Mouse (Mus musculus) liver, embryonic 11.5 days (tissue): ENCODE measurements around the gene Shb. TPM values are rescaled to one million over a fixed set of nuclear protein-coding genes. Genes with fewer than 3 reads are reported as not detected.
A peak's percentile ranks its signal among the peaks of the same experiment; 100 is the strongest.

ENCODE experiments used
- ATAC-seq: fragments of 200-750 bp; cut with Nextera tagmentation; replicated peaks from 2 replicates; pipeline ENCODE4 v1.8.0; 2017; ENCODE audit warnings: moderate number of reproducible peaks, mild to moderate bottlenecking, moderate TSS enrichment, moderate library complexity; ENCODE audit not compliant: low FRiP score
- DNase-seq: peaks from one replicate; pipeline ENCODE4 v3.0.0-alpha.2; 2017; ENCODE audit warnings: low spot score
- H3K27ac ChIP-seq: fragments of 300-500 bp; sonication (generic); 2 replicates; pipeline ENCODE4 v1.5.1; 2014; ENCODE audit warnings: mild to moderate bottlenecking, low read depth, low read length, control low read depth
- H3K27me3 ChIP-seq: fragments of 300-500 bp; sonication (generic); replicated peaks from 2 replicates; pipeline ENCODE4 v1.6.1; 2014; ENCODE audit warnings: low read length, mixed read lengths; ENCODE audit not compliant: control insufficient read depth, insufficient read depth
- H3K36me3 ChIP-seq: fragments of 300-500 bp; sonication (generic); 2 replicates; pipeline ENCODE4 v1.6.1; 2014; ENCODE audit warnings: mild to moderate bottlenecking, low read length, moderate library complexity, mixed read lengths; ENCODE audit not compliant: control insufficient read depth, insufficient read depth
- H3K4me1 ChIP-seq: fragments of 300-500 bp; sonication (generic); replicated peaks from 2 replicates; pipeline ENCODE4 v1.6.1; 2014; ENCODE audit warnings: low read length, mixed read lengths; ENCODE audit not compliant: control insufficient read depth, insufficient read depth
- H3K4me2 ChIP-seq: fragments of 300-500 bp; sonication (generic); 2 replicates; pipeline ENCODE4 v1.6.1; 2014; ENCODE audit warnings: mild to moderate bottlenecking, control low read depth, moderate library complexity
- H3K4me3 ChIP-seq: fragments of 300-500 bp; sonication (generic); 2 replicates; pipeline ENCODE4 v1.5.1; 2014; ENCODE audit warnings: low read depth, low read length, control low read depth
- H3K9ac ChIP-seq: fragments of 300-500 bp; sonication (generic); 2 replicates; pipeline ENCODE4 v1.6.1; 2014; ENCODE audit warnings: low read depth, low read length, control low read depth
- H3K9me3 ChIP-seq: fragments of 300-500 bp; sonication (generic); 2 replicates; pipeline ENCODE4 v1.6.1; 2016; ENCODE audit warnings: low read length, inconsistent platforms, mixed read lengths; ENCODE audit not compliant: control insufficient read depth
- WGBS: fragments of 180-500 bp; shearing (Covaris S2); extraction: QIAGEN DNeasy Blood & Tissue Kit; methylation state at CpG from one replicate; pipeline ENCODE4 v1.1.7; 2014; 5-methylcytosine and 5-hydroxymethylcytosine counted together
- polyA plus RNA-seq: library from polyadenylated mRNA; unstranded; fragments of >200 nt; fragmentation: Nextera tagmentation; extraction: Ambion mirVana; gene quantifications from 2 replicates; pipeline ENCODE4 v1.2.1, GENCODE M21; 2014

Gene Shb
- polyA plus RNA-seq, 1 experiment from 2014 or later = 6.1 TPM

DNA sequence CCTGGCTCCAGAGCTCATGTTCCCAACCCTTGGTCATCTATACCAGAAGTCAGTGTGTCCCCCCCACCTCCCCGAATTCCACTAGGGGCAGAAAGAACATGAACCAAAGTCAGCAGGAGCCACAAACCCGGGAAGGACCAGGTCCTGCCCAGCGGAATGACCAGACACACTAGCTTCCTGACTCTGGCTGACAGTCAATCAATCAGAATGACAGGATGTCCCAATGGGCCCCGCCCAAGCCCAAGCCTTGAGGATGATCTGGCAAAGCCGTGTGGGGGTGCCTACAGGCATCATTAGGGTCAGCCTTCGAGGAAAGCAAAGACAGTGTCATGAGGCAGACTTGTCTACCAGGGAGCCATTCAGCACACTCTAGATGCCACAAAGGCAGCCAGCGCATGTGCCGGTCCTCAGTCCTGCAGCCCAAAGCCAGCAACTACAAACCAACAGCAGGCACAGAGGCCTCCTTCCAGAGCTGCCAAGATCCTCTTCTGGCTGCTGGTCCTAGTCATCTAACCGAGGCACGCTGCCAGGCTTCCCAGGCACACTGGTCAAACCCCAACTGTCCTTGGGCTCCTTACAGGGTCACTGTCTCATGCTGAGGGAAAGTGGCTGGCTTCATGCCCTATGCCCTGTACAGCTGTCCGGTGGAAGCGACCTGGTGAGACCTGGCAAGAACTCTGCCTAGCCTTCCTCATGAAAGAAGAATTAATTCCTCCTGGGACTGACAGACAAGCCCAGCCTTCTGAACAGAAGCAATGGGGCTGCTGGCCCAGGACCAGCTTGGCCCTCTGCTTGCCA lies 65.0 kb downstream of the Shb start:
- Histone ChIP-seq H3K4me2 (no peak overlapping the region), H3K9me3 (no peaks in the 10 kb centered on the region), H3K4me1 (peaks cover 28% of the 10 kb centered on the region), H3K36me3 (peaks cover 3% of the 10 kb centered on the region; the same call in 1 of the 2 replicates), H3K27me3 (no peaks in the 10 kb centered on the region), H3K4me3 (no peak overlapping the region), H3K27ac (no peak overlapping the region), H3K9ac (no peak overlapping the region)
- no peak for DNase-seq
- WGBS = 66% methylated on average over 12 of the region's 12 CpGs
- ATAC-seq = no peak

DNA sequence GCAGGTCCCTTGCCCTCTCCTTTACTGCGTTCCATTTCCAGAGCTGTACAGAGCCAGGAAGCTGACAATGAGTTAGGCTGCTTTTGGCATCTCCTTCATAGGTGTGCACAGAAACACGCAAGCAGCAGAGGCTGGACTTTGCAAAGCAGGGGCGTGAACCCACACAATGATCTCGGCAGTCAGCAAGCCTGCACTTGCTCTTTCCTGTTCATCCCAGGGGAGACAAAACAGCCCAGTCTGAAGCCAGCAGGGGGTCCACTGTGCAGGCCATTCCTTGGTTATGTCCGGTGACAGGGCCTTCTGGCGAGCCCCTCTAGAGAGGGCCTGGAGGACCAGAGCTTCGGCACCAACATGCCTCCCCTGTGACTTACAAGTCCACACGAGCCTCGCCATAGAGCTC lies 67.3 kb downstream of the Shb start:
- H3K27me3 ChIP-seq = no peaks in the 10 kb centered on the region
- no peak overlapping the region for H3K4me3 ChIP-seq
- ATAC-seq (no peak), DNase-seq (no peak)
- 87% methylated on average over 9 of the region's 9 CpGs for WGBS
- H3K36me3 ChIP-seq = peaks cover 3% of the 10 kb centered on the region; the same call in 1 of the 2 replicates
- H3K9ac ChIP-seq = no peak overlapping the region
- no peak overlapping the region for H3K27ac ChIP-seq
- no peaks in the 10 kb centered on the region for H3K9me3 ChIP-seq
- no peak overlapping the region for H3K4me2 ChIP-seq
- peaks cover 29% of the 10 kb centered on the region for H3K4me1 ChIP-seq

DNA sequence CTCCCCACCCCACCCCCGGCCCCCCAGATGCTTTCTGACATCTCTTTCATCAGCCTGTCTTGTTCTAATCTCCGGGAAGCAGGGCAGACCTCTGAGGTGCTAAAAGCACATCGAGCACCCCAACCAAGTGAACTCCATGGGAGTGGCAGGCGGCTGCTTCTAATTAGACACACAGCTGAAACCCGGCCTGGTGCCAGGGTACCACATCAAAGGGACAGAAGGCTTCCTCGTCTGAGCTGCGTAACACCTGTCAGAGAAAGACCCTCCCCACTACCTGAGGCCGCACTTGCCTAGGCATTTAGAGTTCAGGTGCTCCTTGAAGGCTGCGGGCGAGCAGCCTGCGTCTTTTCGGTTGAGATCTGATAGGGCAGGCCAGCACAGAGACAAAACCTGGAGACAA lies 67.7 kb downstream of the Shb start:
- WGBS = 67% methylated on average over 12 of the region's 12 CpGs
- no peak overlapping the region for H3K9ac ChIP-seq
- peaks cover 29% of the 10 kb centered on the region for H3K4me1 ChIP-seq

DNA sequence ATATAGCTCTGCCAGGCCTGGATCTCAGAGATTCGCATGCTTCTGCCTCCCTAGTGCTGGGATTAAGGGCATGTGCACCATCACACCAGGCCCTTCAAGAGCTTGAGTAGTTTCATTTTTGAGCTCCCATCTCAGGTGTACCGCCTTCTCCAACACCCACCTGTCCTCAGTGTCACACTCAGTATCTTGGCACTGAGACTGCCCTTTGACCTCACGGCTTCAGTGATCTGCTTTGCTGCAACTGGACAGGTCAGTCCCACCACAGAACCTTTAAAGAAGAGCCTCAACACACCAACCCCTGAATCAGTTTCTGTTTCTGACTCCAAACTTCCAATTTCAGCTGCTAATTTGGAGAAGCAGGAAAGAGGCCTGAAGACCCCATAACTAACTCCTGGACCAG lies 68.1 kb downstream of the Shb start:
- DNase-seq (no peak), ATAC-seq (no peak)
- no peak overlapping the region for H3K4me3 ChIP-seq
- 84% methylated on average over 3 of the region's 3 CpGs for WGBS
- H3K36me3 ChIP-seq = peaks cover 3% of the 10 kb centered on the region; the same call in 1 of the 2 replicates
- H3K9me3 ChIP-seq = no peaks in the 10 kb centered on the region
- no peak overlapping the region for H3K4me2 ChIP-seq
- no peaks in the 10 kb centered on the region for H3K27me3 ChIP-seq
- no peak overlapping the region for H3K9ac ChIP-seq
- peaks cover 29% of the 10 kb centered on the region for H3K4me1 ChIP-seq
- no peak overlapping the region for H3K27ac ChIP-seq

More for the DNA sequence above, 67.7 kb downstream of the Shb start:
- no peaks in the 10 kb centered on the region for H3K27me3 ChIP-seq
- no peak overlapping the region for H3K4me2 ChIP-seq
- H3K4me3 ChIP-seq = no peak overlapping the region
- H3K36me3 ChIP-seq = peaks cover 3% of the 10 kb centered on the region; the same call in 1 of the 2 replicates
- DNase-seq = no peak
- no peak for ATAC-seq
- H3K27ac ChIP-seq = no peak overlapping the region
- no peaks in the 10 kb centered on the region for H3K9me3 ChIP-seq

DNA sequence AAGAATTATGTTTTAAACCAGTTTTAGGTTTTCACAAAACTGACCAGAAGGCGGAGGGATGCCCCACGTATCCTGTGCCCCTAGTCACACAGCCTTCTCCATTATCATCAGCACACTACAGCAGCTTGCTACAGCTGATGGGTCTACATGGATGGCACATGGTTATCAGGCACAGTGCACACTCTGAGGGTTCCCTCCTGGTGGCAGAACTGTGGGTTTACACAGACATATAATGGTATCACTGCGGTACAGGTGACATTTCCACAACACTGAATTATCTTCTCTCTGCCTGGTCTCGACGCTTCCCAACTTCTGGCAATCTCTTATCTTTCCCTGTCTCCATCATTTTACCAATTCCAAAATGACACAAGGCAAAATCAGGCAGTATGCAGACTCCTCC lies 69.6 kb downstream of the Shb start:
- H3K4me2 ChIP-seq = no peak overlapping the region
- peaks cover 4% of the 10 kb centered on the region; the same call in 1 of the 2 replicates for H3K36me3 ChIP-seq
- WGBS = 58% methylated on average over 5 of the region's 5 CpGs
- H3K27ac ChIP-seq = peak overlapping the region; percentile 11; the same call in 1 of the 2 replicates
- peaks cover 24% of the 10 kb centered on the region for H3K4me1 ChIP-seq
- H3K9me3 ChIP-seq = no peaks in the 10 kb centered on the region
- DNase-seq (no peak), ATAC-seq (peak; percentile 97)
- H3K4me3 ChIP-seq = no peak overlapping the region
- H3K27me3 ChIP-seq = no peaks in the 10 kb centered on the region
- H3K9ac ChIP-seq = no peak overlapping the region

DNA sequence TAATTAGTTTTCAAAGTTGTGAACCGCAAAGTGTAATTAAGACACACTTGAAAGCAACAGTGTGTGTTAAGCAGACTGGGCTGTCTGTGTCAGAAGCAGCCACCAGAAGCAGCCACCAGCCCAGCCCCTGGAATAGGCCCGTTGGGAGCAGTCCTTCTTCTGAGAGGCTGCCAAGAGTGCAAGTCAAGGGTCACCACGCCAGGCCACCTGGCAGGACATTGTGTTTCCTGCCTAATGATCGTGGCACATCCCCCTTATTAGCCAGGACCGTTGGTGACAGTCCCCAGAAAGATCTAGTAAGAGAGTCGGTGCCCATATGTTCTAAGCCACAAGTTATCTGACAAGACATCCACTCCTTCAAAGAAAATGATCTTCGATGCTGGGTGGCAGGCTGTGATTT lies 70.6 kb downstream of the Shb start:
- 58% methylated on average over 7 of the region's 7 CpGs for WGBS
- Histone ChIP-seq H3K27ac (no peak overlapping the region), H3K36me3 (peaks cover 8% of the 10 kb centered on the region; the same call in 1 of the 2 replicates), H3K9me3 (no peaks in the 10 kb centered on the region), H3K4me2 (no peak overlapping the region), H3K4me3 (no peak overlapping the region), H3K27me3 (no peaks in the 10 kb centered on the region), H3K9ac (no peak overlapping the region), H3K4me1 (peaks cover 19% of the 10 kb centered on the region)
- no peak for ATAC-seq
- no peak for DNase-seq

DNA sequence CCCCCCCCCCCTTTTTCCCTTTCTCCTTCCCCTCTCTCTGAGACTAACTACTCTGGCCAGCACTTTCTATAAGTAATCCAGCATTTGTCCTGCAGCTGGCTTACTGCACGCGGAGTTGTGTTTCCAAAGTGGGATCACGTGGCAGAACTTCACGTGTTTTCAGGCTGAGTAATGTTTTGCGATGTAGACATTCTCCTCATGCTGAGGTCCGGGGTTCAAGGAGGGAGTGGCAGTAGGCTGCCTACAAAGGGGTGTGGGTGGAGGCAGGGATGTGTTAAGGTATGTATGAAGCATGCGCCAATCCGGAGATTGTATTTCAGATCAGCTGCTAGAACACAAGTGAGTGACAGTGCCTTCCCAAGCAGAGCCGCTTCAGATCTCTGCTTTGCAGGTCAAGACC lies 72.9 kb downstream of the Shb start:
- H3K27me3 ChIP-seq = no peaks in the 10 kb centered on the region
- H3K9ac ChIP-seq = no peak overlapping the region
- DNase-seq (no peak), ATAC-seq (no peak)
- WGBS = 86% methylated on average over 9 of the region's 9 CpGs
- H3K4me1 ChIP-seq = peaks cover 12% of the 10 kb centered on the region
- no peaks in the 10 kb centered on the region for H3K9me3 ChIP-seq
- H3K4me2 ChIP-seq = no peak overlapping the region
- H3K36me3 ChIP-seq = peaks cover 5% of the 10 kb centered on the region; the same call in 1 of the 2 replicates
- H3K27ac ChIP-seq = no peak overlapping the region
- no peak overlapping the region for H3K4me3 ChIP-seq

DNA sequence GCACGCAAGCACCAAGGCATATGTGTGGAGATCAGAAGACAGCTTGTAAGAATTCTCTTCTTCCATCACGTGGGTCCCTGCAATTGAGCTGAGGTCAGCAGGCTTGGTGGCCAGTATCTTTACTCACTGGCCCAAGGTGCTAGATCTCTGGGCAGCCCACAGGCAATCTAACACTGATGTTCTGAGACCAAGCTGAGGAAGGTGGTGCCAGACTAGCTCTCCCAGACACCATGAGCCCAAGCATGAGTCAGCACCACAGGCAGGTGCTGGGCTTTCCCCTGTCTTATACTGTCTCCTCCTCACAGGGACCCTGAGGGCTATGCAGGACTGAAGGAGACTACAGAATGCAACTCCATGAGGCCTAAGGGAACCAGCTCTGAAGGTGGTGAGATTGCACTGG lies 74.7 kb downstream of the Shb start:
- Histone ChIP-seq H3K27me3 (no peaks in the 10 kb centered on the region), H3K9ac (no peak overlapping the region), H3K36me3 (peaks cover 5% of the 10 kb centered on the region; the same call in 1 of the 2 replicates), H3K4me3 (no peak overlapping the region), H3K4me2 (no peak overlapping the region), H3K27ac (no peak overlapping the region), H3K4me1 (peaks cover 17% of the 10 kb centered on the region), H3K9me3 (no peaks in the 10 kb centered on the region)
- no peak for ATAC-seq
- DNase-seq = no peak
- WGBS = 87% methylated on average over 2 of the region's 2 CpGs

DNA sequence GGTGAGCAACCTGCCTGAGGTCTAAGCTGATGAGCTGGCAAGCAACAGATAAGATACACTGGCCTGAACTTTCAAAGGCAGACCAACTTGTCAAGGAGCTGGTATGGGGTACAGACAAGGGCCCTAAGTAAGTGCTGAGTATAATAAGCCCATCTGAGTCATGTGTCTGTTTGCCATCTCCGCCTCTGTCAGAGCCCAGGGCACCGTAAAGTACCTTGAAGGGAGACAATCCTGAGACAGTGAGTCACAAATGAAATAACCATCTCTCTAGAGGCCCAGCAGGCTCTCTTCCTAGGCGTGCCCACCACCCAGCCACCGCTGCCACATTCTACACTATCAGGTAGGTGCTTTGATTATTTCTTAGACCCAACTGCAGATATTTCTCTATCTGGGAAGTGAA lies 77.3 kb downstream of the Shb start:
- H3K4me1 ChIP-seq = peaks cover 13% of the 10 kb centered on the region
- 86% methylated on average over 4 of the region's 4 CpGs for WGBS
- H3K4me2 ChIP-seq = no peak overlapping the region
- H3K9ac ChIP-seq = no peak overlapping the region
- DNase-seq (no peak), ATAC-seq (no peak)
- H3K9me3 ChIP-seq = no peaks in the 10 kb centered on the region
- H3K27ac ChIP-seq = no peak overlapping the region
- no peak overlapping the region for H3K4me3 ChIP-seq
- peaks cover 5% of the 10 kb centered on the region; the same call in 1 of the 2 replicates for H3K36me3 ChIP-seq
- no peaks in the 10 kb centered on the region for H3K27me3 ChIP-seq
